Mouse (Mus musculus) CH12.LX (cell line): ENCODE measurements around the gene Pofut2. TPM values are rescaled to one million over a fixed set of nuclear protein-coding genes. Genes with fewer than 3 reads are reported as not detected.

ENCODE experiments used
- DNase-seq: peaks from one replicate; pipeline ENCODE4 v3.0.0-alpha.2; 2013; ENCODE audit errors: extremely low read depth
- H3K27ac ChIP-seq: 2 replicates; pipeline ENCODE4 v1.5.1; 2012; ENCODE audit warnings: low read depth, mild to moderate bottlenecking, control low read depth, moderate library complexity; ENCODE audit not compliant: insufficient read depth
- H3K27me3 ChIP-seq: replicated peaks from 2 replicates; pipeline ENCODE3; 2012; ENCODE audit warnings: inconsistent platforms
- H3K36me3 ChIP-seq, 2 experiments: replicated peaks in 1 of 2; 2 replicates each; pipeline versions ENCODE3 to v1.6.1; 2012; ENCODE audit warnings: inconsistent platforms in 1 of 2, low read length in 1 of 2, mild to moderate bottlenecking in 1 of 2, mixed read lengths in 1 of 2, moderate library complexity in 1 of 2; ENCODE audit not compliant: control insufficient read depth in 1 of 2, insufficient read depth in 1 of 2
- H3K4me1 ChIP-seq, 2 experiments: 2 replicates each; pipeline ENCODE4 v1.6.1; 2012; ENCODE audit warnings: inconsistent platforms in 1 of 2, moderate library complexity in 1 of 2; ENCODE audit not compliant: insufficient read depth in 2 of 2, control insufficient read depth in 1 of 2
- H3K4me2 ChIP-seq: 2 replicates; pipeline ENCODE4 v1.6.1; 2012; ENCODE audit warnings: low read depth, mild to moderate bottlenecking, control low read depth; ENCODE audit not compliant: poor library complexity, insufficient read depth, severe bottlenecking
- H3K4me3 ChIP-seq, 3 experiments: fragments of 150-350 bp in 1 of 3; sonication (generic) in 1 of 3; replicated peaks in 1 of 3; 2 replicates each; pipeline versions ENCODE3 to v1.5.1; 2011 to 2012; ENCODE audit warnings: low read depth in 2 of 3, low read length in 2 of 3, mild to moderate bottlenecking in 2 of 3, moderate library complexity in 2 of 3, control low read depth in 1 of 3, improper control_type of control experiment in 1 of 3, inconsistent platforms in 1 of 3, mixed read lengths in 1 of 3; ENCODE audit not compliant: poor library complexity in 1 of 3
- H3K79me2 ChIP-seq: replicated peaks from 2 replicates; pipeline ENCODE4 v1.6.1; 2012; ENCODE audit warnings: mild to moderate bottlenecking, moderate library complexity; ENCODE audit not compliant: control insufficient read depth, poor library complexity, insufficient read depth, severe bottlenecking; ENCODE audit errors: extremely low read depth
- H3K9ac ChIP-seq: 2 replicates; pipeline ENCODE4 v1.6.1; 2012; ENCODE audit warnings: low read depth, mild to moderate bottlenecking, control low read depth, moderate library complexity; ENCODE audit not compliant: insufficient read depth
- H3K9me3 ChIP-seq: replicated peaks from 2 replicates; pipeline ENCODE3; 2012; ENCODE audit warnings: low read length, inconsistent platforms, mixed read lengths
- BHLHE40 ChIP-seq: IDR thresholded peaks from 2 replicates; pipeline ENCODE4 v1.6.1; 2011; ENCODE audit warnings: mild to moderate bottlenecking, low read depth, low read length, improper control_type of control experiment
- CHD1 ChIP-seq: IDR thresholded peaks from 2 replicates; pipeline ENCODE4 v1.6.1; 2012; ENCODE audit warnings: low read depth, low read length, improper control_type of control experiment, inconsistent platforms
- CTCF ChIP-seq, 2 experiments: IDR thresholded peaks in 1 of 2; conservative IDR thresholded peaks in 1 of 2; 2 replicates each; pipeline ENCODE4 v1.5.1; 2011 to 2012; ENCODE audit warnings: low read depth in 2 of 2, low read length in 2 of 2, improper control_type of control experiment in 1 of 2, inconsistent platforms in 1 of 2, mild to moderate bottlenecking in 1 of 2, moderate library complexity in 1 of 2
- EP300 ChIP-seq: IDR thresholded peaks from 2 replicates; pipeline ENCODE4 v1.6.1; 2011; ENCODE audit warnings: low read length, improper control_type of control experiment
- GABPA ChIP-seq: IDR thresholded peaks from 2 replicates; pipeline ENCODE4 v1.6.1; 2012; ENCODE audit warnings: low read depth, low read length, improper control_type of control experiment, inconsistent platforms; ENCODE audit not compliant: insufficient replicate concordance
- HCFC1 ChIP-seq: IDR thresholded peaks from 2 replicates; pipeline ENCODE4 v1.6.1; 2012; ENCODE audit warnings: low read depth, mild to moderate bottlenecking, inconsistent platforms, low read length, improper control_type of control experiment
- JUND ChIP-seq: conservative IDR thresholded peaks from 2 replicates; pipeline ENCODE4 v1.6.1; 2011; ENCODE audit warnings: low read depth, low read length, improper control_type of control experiment
- MAFK ChIP-seq: IDR thresholded peaks from 2 replicates; pipeline ENCODE4 v1.6.1; 2011; ENCODE audit warnings: low read length, improper control_type of control experiment; ENCODE audit not compliant: insufficient replicate concordance
- MAX ChIP-seq: IDR thresholded peaks from 2 replicates; pipeline ENCODE4 v1.6.1; 2011; ENCODE audit warnings: low read length, improper control_type of control experiment
- MAZ ChIP-seq: IDR thresholded peaks from 2 replicates; pipeline ENCODE4 v1.6.1; 2012; ENCODE audit warnings: low read depth, mild to moderate bottlenecking, inconsistent platforms, low read length, improper control_type of control experiment, moderate library complexity
- MXI1 ChIP-seq: IDR thresholded peaks from 2 replicates; pipeline ENCODE4 v1.6.1; 2011; ENCODE audit warnings: mild to moderate bottlenecking, low read depth, low read length, improper control_type of control experiment
- MYC ChIP-seq: IDR thresholded peaks from 2 replicates; pipeline ENCODE4 v1.6.1; 2011; ENCODE audit warnings: low read depth, mild to moderate bottlenecking, improper control_type of control experiment, low read length
- NRF1 ChIP-seq: IDR thresholded peaks from 2 replicates; pipeline ENCODE4 v1.6.1; 2014; ENCODE audit warnings: low read depth, mild to moderate bottlenecking, inconsistent platforms, low read length, improper control_type of control experiment, moderate library complexity
- PAX5 ChIP-seq: IDR thresholded peaks from 2 replicates; pipeline ENCODE4 v1.6.1; 2012; ENCODE audit warnings: low read length, inconsistent platforms, mixed read lengths
- POLR2A ChIP-seq: IDR thresholded peaks from 2 replicates; pipeline ENCODE4 v1.6.1; 2011; ENCODE audit warnings: low read depth, mild to moderate bottlenecking, improper control_type of control experiment, low read length
- POLR2AphosphoS2 ChIP-seq: IDR thresholded peaks from 2 replicates; pipeline ENCODE4 v1.6.1; 2011; ENCODE audit warnings: low read depth, low read length, improper control_type of control experiment
- SIN3A ChIP-seq: IDR thresholded peaks from 2 replicates; pipeline ENCODE4 v1.6.1; 2012; ENCODE audit warnings: low read length, improper control_type of control experiment, inconsistent platforms
- TBP ChIP-seq: conservative IDR thresholded peaks from 2 replicates; pipeline ENCODE4 v1.6.1; 2011; ENCODE audit warnings: low read depth, low read length, improper control_type of control experiment
- UBTF ChIP-seq: IDR thresholded peaks from 2 replicates; pipeline ENCODE4 v1.6.1; 2012; ENCODE audit warnings: low read depth, mild to moderate bottlenecking, inconsistent platforms, low read length, improper control_type of control experiment, moderate library complexity
- USF1 ChIP-seq: IDR thresholded peaks from 2 replicates; pipeline ENCODE4 v1.6.1; 2014; ENCODE audit warnings: low read depth, mild to moderate bottlenecking, inconsistent platforms, low read length, improper control_type of control experiment
- ZKSCAN1 ChIP-seq: IDR thresholded peaks from 2 replicates; pipeline ENCODE4 v1.6.1; 2012; ENCODE audit warnings: low read depth, inconsistent platforms, low read length, improper control_type of control experiment, borderline replicate concordance
- ZNF384 ChIP-seq: IDR thresholded peaks from 2 replicates; pipeline ENCODE4 v1.6.1; 2012; ENCODE audit warnings: low read depth, low read length, improper control_type of control experiment, inconsistent platforms
- dilution Hi-C: fragments of 300-500 bp; cut with MboI; formaldehyde crosslinking; loops from 2 replicates; pipeline ENCODE4 v1.14.3; 2020; ENCODE audit warnings: low sequenced_read_pairs; ENCODE audit not compliant: extremely low pct_unique_long_range_greater_than_20kb, extremely low pct_ligation_motif_present
- in situ Hi-C: fragments of 300-500 bp; cut with MboI; formaldehyde crosslinking; loops from 3 replicates; pipeline ENCODE4 v1.14.3; 2019; ENCODE audit warnings: low sequenced_read_pairs, low pct_ligation_motif_present, low pct_unique_long_range_greater_than_20kb, mixed read lengths
- polyA plus RNA-seq: library from polyadenylated mRNA; unstranded; fragments of >175 nt; gene quantifications from 2 replicates; pipeline ENCODE4 v1.2.1, GENCODE M21; 2012; ENCODE audit warnings: low read depth; ENCODE audit not compliant: insufficient read length
- total RNA-seq, 2 experiments: library from RNA; depleted of rRNA; stranded (reverse); fragments of 300-350 nt in 1 of 2; fragments of >200 nt in 1 of 2; gene quantifications; 2 replicates each; pipeline ENCODE4 v1.2.3; 2012 to 2014

Pofut2 gene
- total and polyA plus RNA-seq, 3 experiments = 13.6 to 23.4 (median 22.0) TPM

GRCm38 (mm10) chr10:77258704-77259621 lies at the start of gene Pofut2 (continued):
- TF ChIP-seq MAZ = no peak
- TF ChIP-seq POLR2A = peak; percentile 97

GRCm38 (mm10) chr10:77209261-77209660 lies 49.8 kb upstream of the Pofut2 start:
- H3K9ac ChIP-seq = no peak overlapping the region
- TF ChIP-seq TBP (no peak), UBTF (no peak), BHLHE40 (no peak), SIN3A (no peak), MYC (no peak), GABPA (no peak), HCFC1 (no peak), CHD1 (no peak), NRF1 (no peak), MAFK (no peak), CTCF (conservative IDR thresholded peaks at IDR 0.05 in 1 of 2, IDR thresholded peaks at IDR 0.05 in 1 of 2; ENCODE audit: low read depth in 2 of 2, low read length in 2 of 2) (no peak), JUND (no peak), ZNF384 (no peak), ZKSCAN1 (no peak), USF1 (no peak), MXI1 (no peak), MAX (no peak), POLR2AphosphoS2 (no peak), PAX5 (no peak), EP300 (no peak)
- H3K4me2 ChIP-seq = no peak overlapping the region
- in situ Hi-C loops (no loop called here), dilution Hi-C loops (no loop called here)
- DNase-seq = no peak
- no peaks in the 10 kb centered on the region for H3K79me2 ChIP-seq
- no peak overlapping the region for H3K27ac ChIP-seq
- H3K4me1 ChIP-seq = 0 out of 4 replicates have a peak, but pooled peaks cover 0 to 6% of the 10 kb centered on the region in 2 experiments
- peaks cover 6% of the 10 kb centered on the region for H3K9me3 ChIP-seq
- peaks cover 62% of the 10 kb centered on the region for H3K27me3 ChIP-seq
- no peak overlapping the region for H3K4me3 ChIP-seq
- no peaks in the 10 kb centered on the region for H3K36me3 ChIP-seq
